Mouse (Mus musculus): Measurements from ENCODE around the gene Shoc2. TPM values are rescaled to one million over a fixed set of nuclear protein-coding genes. Genes with fewer than 3 reads are reported as not detected.
"Not testable (repeated sequence)": the region's sequence is repeated elsewhere in the genome, so short reads cannot be mapped to it uniquely, and the experiment has no call there.

Shoc2 gene
- total RNA-seq, 2 experiments from 2014 or later: 21.9 to 24.3 TPM

GRCm38 (mm10) chr19:53925338-53925751, 18.8 kb upstream of the Shoc2 start:
- no peak for DNase-seq
- intact Hi-C loops (cut with DNase I; ENCODE audit: low total_unique reads): no loop called here

- DNase-seq: no peak
These were observed 17.4 kb upstream of the Shoc2 start for GRCm38 (mm10) chr19:53926705-53927104.

GRCm38 (mm10) chr19:53929218-53929617, 14.9 kb upstream of the Shoc2 start:
- no peak for DNase-seq
- intact Hi-C loops (cut with DNase I; ENCODE audit: low total_unique reads): no loop called here

More at GRCm38 (mm10) chr19:53926705-53927104, 17.4 kb upstream of the Shoc2 start:
- intact Hi-C loops (cut with DNase I; ENCODE audit: low total_unique reads): no loop called here

- intact Hi-C loops (cut with DNase I; ENCODE audit: low total_unique reads): no loop called here
- no peak for DNase-seq
These were observed 11.1 kb upstream of the Shoc2 start for GRCm38 (mm10) chr19:53933050-53933449.

GRCm38 (mm10) chr19:53934046-53934445, 10.1 kb upstream of the Shoc2 start:
- intact Hi-C loops (cut with DNase I; ENCODE audit: low total_unique reads): no loop called here
- DNase-seq: no peak

- DNase-seq: no peak
- intact Hi-C loops (cut with DNase I; ENCODE audit: low total_unique reads): no loop called here
These were observed 4.6 kb upstream of the Shoc2 start for GRCm38 (mm10) chr19:53939467-53939866.

GRCm38 (mm10) chr19:53941139-53941538, 3.0 kb upstream of the Shoc2 start:
- intact Hi-C loops (cut with DNase I; ENCODE audit: low total_unique reads): no loop called here
- DNase-seq: no peak

- intact Hi-C loops (cut with DNase I; ENCODE audit: low total_unique reads): no loop called here
These were observed 1.8 kb upstream of the Shoc2 start for GRCm38 (mm10) chr19:53942342-53942741.

GRCm38 (mm10) chr19:53944786-53945169, 672 bp downstream of the Shoc2 start:
- no peak for DNase-seq
- intact Hi-C loops (cut with DNase I; ENCODE audit: low total_unique reads): no loop called here

More at GRCm38 (mm10) chr19:53942342-53942741, 1.8 kb upstream of the Shoc2 start:
- no peak for DNase-seq

- intact Hi-C loops (cut with DNase I; ENCODE audit: low total_unique reads): no loop called here
- peak; percentile 34 for DNase-seq
These were observed 1.3 kb downstream of the Shoc2 start for GRCm38 (mm10) chr19:53945171-53946042.

- DNase-seq: no peak
- intact Hi-C loops (cut with DNase I; ENCODE audit: low total_unique reads): no loop called here
These were observed 13.4 kb downstream of the Shoc2 start for GRCm38 (mm10) chr19:53957513-53957912.

GRCm38 (mm10) chr19:53962511-53962910, 18.4 kb downstream of the Shoc2 start:
- DNase-seq: no peak
- intact Hi-C loops (cut with DNase I; ENCODE audit: low total_unique reads): no loop called here

- DNase-seq; intact Hi-C loops (cut with DNase I; ENCODE audit: low total_unique reads): not testable (repeated sequence)
These were observed 20.2 kb downstream of the Shoc2 start for GRCm38 (mm10) chr19:53964347-53964746.

- DNase-seq: no peak
- intact Hi-C loops (cut with DNase I; ENCODE audit: low total_unique reads): no loop called here
These were observed 21.0 kb downstream of the Shoc2 start for GRCm38 (mm10) chr19:53964910-53965633.

- no peak for DNase-seq
- intact Hi-C loops (cut with DNase I; ENCODE audit: low total_unique reads): no loop called here
These were observed 25.1 kb downstream of the Shoc2 start for GRCm38 (mm10) chr19:53969226-53969625.

GRCm38 (mm10) chr19:53971938-53972337, 27.8 kb downstream of the Shoc2 start:
- no peak for DNase-seq
- intact Hi-C loops (cut with DNase I; ENCODE audit: low total_unique reads): no loop called here

GRCm38 (mm10) chr19:53973656-53974055, 29.6 kb downstream of the Shoc2 start:
- no peak for DNase-seq
- intact Hi-C loops (cut with DNase I; ENCODE audit: low total_unique reads): no loop called here

- intact Hi-C loops (cut with DNase I; ENCODE audit: low total_unique reads): no loop called here
- no peak for DNase-seq
These were observed 37.9 kb downstream of the Shoc2 start for GRCm38 (mm10) chr19:53982041-53982440.

GRCm38 (mm10) chr19:53983336-53983735, 39.2 kb downstream of the Shoc2 start:
- DNase-seq: no peak
- intact Hi-C loops (cut with DNase I; ENCODE audit: low total_unique reads): no loop called here

- intact Hi-C loops (cut with DNase I; ENCODE audit: low total_unique reads): no loop called here
- DNase-seq: no peak
These were observed 40.5 kb downstream of the Shoc2 start for GRCm38 (mm10) chr19:53984628-53985027.

- intact Hi-C loops (cut with DNase I; ENCODE audit: low total_unique reads): no loop called here
- DNase-seq: no peak
These were observed 46.4 kb downstream of the Shoc2 start for GRCm38 (mm10) chr19:53990538-53990937.

All from gastrocnemius, postnatal 14 days (tissue).